Mouse (Mus musculus) G1E (cell line): Measurements from ENCODE around the gene Cnr2. TPM values are rescaled to one million over a fixed set of nuclear protein-coding genes. Genes with fewer than 3 reads are reported as not detected.

Experiments used
- ATAC-seq: 2 replicates; pipeline ENCODE4 v1.8.0; 2016; ENCODE audit warnings: mild to moderate bottlenecking; ENCODE audit not compliant: insufficient number of reproducible peaks, poor library complexity, low FRiP score, severe bottlenecking; ENCODE audit errors: extremely low read depth
- DNase-seq: peaks from one replicate; pipeline ENCODE4 v3.0.0; 2012; ENCODE audit warnings: low spot score
- H3K27me3 ChIP-seq: 2 replicates; pipeline ENCODE4 v1.6.1; 2012; ENCODE audit warnings: mild to moderate bottlenecking, low read length, inconsistent platforms; ENCODE audit not compliant: insufficient read depth
- H3K36me3 ChIP-seq: replicated peaks from 2 replicates; pipeline ENCODE3; 2012; ENCODE audit warnings: mild to moderate bottlenecking, inconsistent platforms
- H3K4me1 ChIP-seq: 2 replicates; pipeline ENCODE4 v1.6.1; 2012; ENCODE audit warnings: low read depth, low read length, inconsistent platforms, mixed read lengths; ENCODE audit not compliant: insufficient read depth
- H3K4me3 ChIP-seq: 2 replicates; pipeline ENCODE4 v1.5.1; 2012; ENCODE audit warnings: low read depth, mild to moderate bottlenecking, inconsistent platforms, low read length, moderate library complexity, mixed read lengths
- H3K9me3 ChIP-seq: replicated peaks from 2 replicates; pipeline ENCODE4 v1.6.1; 2012; ENCODE audit warnings: inconsistent platforms
- CTCF ChIP-seq: IDR thresholded peaks from 2 replicates; pipeline ENCODE4 v1.5.1; 2012; ENCODE audit warnings: low read depth, low read length, inconsistent platforms, mixed read lengths
- GATA1 ChIP-seq: IDR thresholded peaks from 2 replicates; pipeline ENCODE4 v1.6.1; 2012; ENCODE audit warnings: borderline replicate concordance, low read length, inconsistent platforms, mixed read lengths
- GATA2 ChIP-seq: IDR thresholded peaks from 2 replicates; pipeline ENCODE4 v1.6.1; 2012; ENCODE audit warnings: low read depth, low read length, inconsistent platforms, borderline replicate concordance
- POLR2AphosphoS5 ChIP-seq: IDR thresholded peaks from 2 replicates; pipeline ENCODE4 v1.6.1; 2012; ENCODE audit warnings: low read depth, low read length, inconsistent platforms; ENCODE audit not compliant: insufficient replicate concordance
- TAL1 ChIP-seq: conservative IDR thresholded peaks from 2 replicates; pipeline ENCODE4 v1.6.1; 2012; ENCODE audit warnings: low read depth, low read length, inconsistent platforms, mixed read lengths
- polyA plus RNA-seq: library from polyadenylated mRNA; stranded (reverse); fragments of >175 nt; gene quantifications from 2 replicates; pipeline ENCODE4 v1.2.3, GENCODE M21; 2012
- total RNA-seq, 2 experiments: library from RNA; stranded (forward) in 1 of 2; stranded (reverse) in 1 of 2; fragments of 200-1000 nt in 1 of 2; fragments of >200 nt in 1 of 2; fragmentation: Nextera tagmentation in 1 of 2; gene quantifications; 2 replicates each; pipeline ENCODE4 v1.2.3; 2014 to 2017

The Cnr2 gene
- total and polyA plus RNA-seq, 3 experiments, result 5.1 to 28.2 (median 13.6) TPM

GRCm38 (mm10) chr4:135855536-135856222, 39.5 kb upstream of the Cnr2 start, which contains the start of gene Srsf10:
TSS of gene Srsf10 (plus strand) at chr4:135855747.
- Histone ChIP-seq H3K36me3 (peaks cover 21% of the 10 kb centered on the region), H3K27me3 (peaks cover 17% of the 10 kb centered on the region), H3K4me1 (peaks cover 44% of the 10 kb centered on the region), H3K4me3 (peak within 1 kb of the TSS; percentile 93), H3K9me3 (no peaks in the 10 kb centered on the region)
- peak; percentile 69 for ATAC-seq
- no peak for TF ChIP-seq GATA1
- TF ChIP-seq POLR2AphosphoS5, result no peak
- no peak for TF ChIP-seq TAL1
- no peak for TF ChIP-seq CTCF
- peak; percentile 98 for DNase-seq

DNA sequence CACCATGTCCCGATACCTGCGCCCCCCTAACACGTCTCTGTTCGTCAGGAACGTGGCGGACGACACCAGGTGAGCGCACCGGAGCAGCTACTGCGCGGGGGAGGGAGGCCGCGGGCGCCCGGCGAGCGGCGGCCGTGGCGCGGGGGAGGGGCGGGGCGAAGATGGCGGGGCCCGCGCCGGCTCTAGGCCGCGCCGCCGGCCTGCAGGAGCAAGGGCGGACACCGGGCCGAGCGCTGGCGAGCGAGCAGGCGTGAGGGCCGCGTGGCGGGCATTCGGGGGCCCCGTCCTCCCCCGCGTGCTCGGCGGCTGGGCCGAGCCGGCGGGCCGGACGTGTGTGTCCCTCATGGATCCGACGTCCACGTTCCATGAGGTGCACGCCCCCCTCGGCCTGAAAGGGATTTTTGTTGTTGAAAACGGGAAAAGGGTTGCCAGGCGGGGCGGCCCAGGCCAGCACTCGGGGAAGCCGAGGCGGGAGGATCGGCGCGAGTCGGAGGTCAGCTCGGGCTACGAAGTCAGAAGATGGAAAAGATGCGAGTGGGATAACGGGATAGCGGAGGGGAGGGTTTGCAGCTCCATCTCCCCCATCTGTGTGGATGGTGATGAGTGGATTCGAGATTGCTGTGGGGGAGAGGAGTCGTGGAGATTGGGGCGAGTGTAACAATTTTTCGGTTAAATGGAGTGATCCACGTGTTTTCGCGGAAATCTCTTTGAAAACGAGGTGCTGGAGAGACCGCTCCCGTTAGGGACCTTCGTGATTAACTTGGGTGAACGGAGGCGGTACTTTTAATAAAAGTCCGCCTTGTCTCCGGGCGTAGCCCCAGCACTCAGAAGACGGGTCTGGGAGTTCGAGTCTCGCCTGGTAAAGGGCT, 38.7 kb upstream of the Cnr2 start:
- Histone ChIP-seq H3K36me3 (peaks cover 26% of the 10 kb centered on the region), H3K27me3 (peaks cover 10% of the 10 kb centered on the region), H3K4me1 (peaks cover 49% of the 10 kb centered on the region), H3K4me3 (peak overlapping the region; percentile 93), H3K9me3 (no peaks in the 10 kb centered on the region)
- TF ChIP-seq TAL1, result no peak
- no peak for TF ChIP-seq GATA2
- no peak for TF ChIP-seq CTCF
- TF ChIP-seq POLR2AphosphoS5, result no peak
- TF ChIP-seq GATA1, result no peak
- no peak for ATAC-seq
- DNase-seq, result peak; percentile 75

DNA sequence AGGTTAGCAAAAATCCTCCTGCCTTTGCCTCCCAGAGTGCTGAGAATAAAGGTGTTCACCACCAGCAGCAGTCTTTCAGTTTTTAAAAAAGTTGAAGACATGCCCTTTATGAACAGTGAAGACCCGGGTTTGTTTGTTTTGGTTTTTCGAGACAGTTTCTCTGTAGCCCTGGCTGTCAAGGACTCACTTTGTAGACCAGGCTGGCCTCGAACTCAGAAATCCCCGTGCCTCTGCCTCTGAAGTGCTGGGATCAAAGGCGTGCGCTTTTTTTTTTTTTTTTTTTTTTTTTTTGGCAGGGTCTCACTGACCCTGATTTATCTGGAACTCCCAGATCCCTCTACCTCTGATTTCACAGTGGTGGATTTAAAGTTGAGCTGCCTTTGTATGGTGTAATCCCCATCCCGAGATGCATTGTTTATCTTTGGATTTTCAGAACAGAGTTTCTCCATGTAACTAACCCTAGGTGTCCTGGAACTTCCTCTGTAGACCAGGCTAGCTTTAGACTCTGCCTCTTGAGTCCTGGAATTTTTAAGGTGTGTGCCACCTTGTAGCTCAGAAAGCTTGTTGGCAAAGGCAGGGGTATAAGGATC, 37.5 kb upstream of the Cnr2 start:
- peaks cover 46% of the 10 kb centered on the region for H3K4me1 ChIP-seq
- peaks cover 39% of the 10 kb centered on the region for H3K36me3 ChIP-seq
- no peaks in the 10 kb centered on the region for H3K9me3 ChIP-seq
- no peaks in the 10 kb centered on the region for H3K27me3 ChIP-seq
- no peak for DNase-seq
- no peak for ATAC-seq
- H3K4me3 ChIP-seq, result peak overlapping the region; percentile 93
- TF ChIP-seq POLR2AphosphoS5, result no peak

DNA sequence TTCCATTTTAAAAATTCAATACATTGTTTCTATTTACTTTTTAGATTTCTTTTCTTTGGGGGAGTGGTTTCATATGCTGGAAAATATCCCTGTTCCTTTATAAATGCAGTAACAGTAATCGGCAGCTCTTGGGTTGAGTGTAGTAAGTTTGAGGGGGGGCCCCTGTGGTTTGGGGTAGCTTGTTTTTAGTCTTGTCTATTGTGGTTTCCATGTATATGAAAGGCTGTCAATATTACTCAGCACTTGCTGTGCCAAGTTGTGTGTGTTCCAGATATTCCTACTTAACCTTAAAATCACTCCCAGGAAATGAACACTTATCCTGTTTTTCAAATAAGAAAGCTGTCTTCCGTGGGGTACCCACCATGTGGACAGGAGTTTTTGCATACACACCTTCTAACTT, 26.2 kb upstream of the Cnr2 start:
- DNase-seq, result no peak
- H3K36me3 ChIP-seq, result peaks cover 31% of the 10 kb centered on the region
- no peak for TF ChIP-seq GATA2
- no peak for TF ChIP-seq CTCF
- no peak for TF ChIP-seq GATA1
- TF ChIP-seq POLR2AphosphoS5, result no peak
- TF ChIP-seq TAL1, result no peak
- H3K4me1 ChIP-seq, result peaks cover 29% of the 10 kb centered on the region
- no peak overlapping the region for H3K4me3 ChIP-seq
- H3K27me3 ChIP-seq, result no peaks in the 10 kb centered on the region
- no peaks in the 10 kb centered on the region for H3K9me3 ChIP-seq
- no peak for ATAC-seq

- Histone ChIP-seq H3K4me3 (no peak overlapping the region; the same call in 1 of the 2 replicates), H3K36me3 (peaks cover 39% of the 10 kb centered on the region), H3K4me1 (peaks cover 43% of the 10 kb centered on the region), H3K9me3 (no peaks in the 10 kb centered on the region), H3K27me3 (no peaks in the 10 kb centered on the region)
- no peak for ATAC-seq
- TF ChIP-seq GATA2 (no peak), POLR2AphosphoS5 (no peak; the same call in 1 of the 2 replicates), CTCF (no peak), TAL1 (no peak), GATA1 (no peak)
- no peak for DNase-seq
Measured at GRCm38 (mm10) chr4:135870227-135871023, 24.8 kb upstream of the Cnr2 start.

DNA sequence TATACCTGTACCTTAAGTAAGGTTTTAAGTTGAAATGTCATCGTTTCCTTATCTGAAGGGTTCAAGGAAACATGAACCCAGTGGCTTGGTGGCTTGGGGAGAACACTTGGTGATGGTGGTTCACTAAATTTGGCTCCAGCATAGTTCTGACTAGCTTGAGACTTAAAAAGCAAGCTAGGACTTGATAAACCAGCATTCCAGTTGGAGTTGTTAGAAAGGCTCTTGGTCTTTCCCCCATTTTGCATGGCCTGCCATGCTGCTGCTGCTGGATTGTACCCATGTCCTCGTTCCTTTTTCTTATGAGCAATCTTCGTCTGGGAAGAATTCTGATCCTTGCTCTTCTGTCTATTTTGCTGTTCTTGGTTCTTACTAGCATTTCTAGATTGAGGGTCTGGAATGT, 23.2 kb upstream of the Cnr2 start:
- Histone ChIP-seq H3K36me3 (peaks cover 35% of the 10 kb centered on the region), H3K4me3 (peak overlapping the region; percentile 75; the same call in 1 of the 2 replicates), H3K27me3 (no peaks in the 10 kb centered on the region), H3K9me3 (no peaks in the 10 kb centered on the region), H3K4me1 (peaks cover 57% of the 10 kb centered on the region)
- DNase-seq (no peak), ATAC-seq (no peak)
- TF ChIP-seq GATA2 (no peak), TAL1 (no peak), POLR2AphosphoS5 (no peak), CTCF (no peak), GATA1 (no peak)
